Mouse (Mus musculus) E14TG2a.4 (cell line): ENCODE data around the gene Zfp579.

Experiments used
- CTCF ChIP-seq: conservative IDR thresholded peaks from 2 replicates; pipeline ENCODE4 v1.5.1; 2014; ENCODE audit warnings: low read length
- NANOG ChIP-seq: IDR thresholded peaks from 2 replicates; pipeline ENCODE4 v1.6.1; 2014; ENCODE audit warnings: borderline replicate concordance, low read length, mixed read lengths
- POU5F1 ChIP-seq: IDR thresholded peaks from 2 replicates; pipeline ENCODE4 v1.6.1; 2014; ENCODE audit warnings: low read length, borderline replicate concordance

GRCm38 (mm10) chr7:4996934-4997333, 976 bp upstream of the Zfp579 start:
- TF ChIP-seq CTCF (no peak), POU5F1 (no peak), NANOG (no peak)
